Mouse (Mus musculus) CH12.LX (cell line): Measurements from ENCODE around the gene Trarg1. TPM values are rescaled to one million over a fixed set of nuclear protein-coding genes. Genes with fewer than 3 reads are reported as not detected.

Experiments used
- DNase-seq: peaks from one replicate; pipeline ENCODE4 v3.0.0-alpha.2; 2013; ENCODE audit errors: extremely low read depth
- H3K27ac ChIP-seq: 2 replicates; pipeline ENCODE4 v1.5.1; 2012; ENCODE audit warnings: low read depth, mild to moderate bottlenecking, control low read depth, moderate library complexity; ENCODE audit not compliant: insufficient read depth
- H3K27me3 ChIP-seq: replicated peaks from 2 replicates; pipeline ENCODE3; 2012; ENCODE audit warnings: inconsistent platforms
- H3K36me3 ChIP-seq, 2 experiments: replicated peaks in 1 of 2; 2 replicates each; pipeline versions ENCODE3 to v1.6.1; 2012; ENCODE audit warnings: inconsistent platforms in 1 of 2, low read length in 1 of 2, mild to moderate bottlenecking in 1 of 2, mixed read lengths in 1 of 2, moderate library complexity in 1 of 2; ENCODE audit not compliant: control insufficient read depth in 1 of 2, insufficient read depth in 1 of 2
- H3K4me1 ChIP-seq, 2 experiments: 2 replicates each; pipeline ENCODE4 v1.6.1; 2012; ENCODE audit warnings: inconsistent platforms in 1 of 2, moderate library complexity in 1 of 2; ENCODE audit not compliant: insufficient read depth in 2 of 2, control insufficient read depth in 1 of 2
- H3K4me2 ChIP-seq: 2 replicates; pipeline ENCODE4 v1.6.1; 2012; ENCODE audit warnings: low read depth, mild to moderate bottlenecking, control low read depth; ENCODE audit not compliant: poor library complexity, insufficient read depth, severe bottlenecking
- H3K4me3 ChIP-seq, 3 experiments: fragments of 150-350 bp in 1 of 3; sonication (generic) in 1 of 3; replicated peaks in 1 of 3; 2 replicates each; pipeline versions ENCODE3 to v1.5.1; 2011 to 2012; ENCODE audit warnings: low read depth in 2 of 3, low read length in 2 of 3, mild to moderate bottlenecking in 2 of 3, moderate library complexity in 2 of 3, control low read depth in 1 of 3, improper control_type of control experiment in 1 of 3, inconsistent platforms in 1 of 3, mixed read lengths in 1 of 3; ENCODE audit not compliant: poor library complexity in 1 of 3
- H3K79me2 ChIP-seq: replicated peaks from 2 replicates; pipeline ENCODE4 v1.6.1; 2012; ENCODE audit warnings: mild to moderate bottlenecking, moderate library complexity; ENCODE audit not compliant: control insufficient read depth, poor library complexity, insufficient read depth, severe bottlenecking; ENCODE audit errors: extremely low read depth
- H3K9ac ChIP-seq: 2 replicates; pipeline ENCODE4 v1.6.1; 2012; ENCODE audit warnings: low read depth, mild to moderate bottlenecking, control low read depth, moderate library complexity; ENCODE audit not compliant: insufficient read depth
- H3K9me3 ChIP-seq: replicated peaks from 2 replicates; pipeline ENCODE3; 2012; ENCODE audit warnings: low read length, inconsistent platforms, mixed read lengths
- BHLHE40 ChIP-seq: IDR thresholded peaks from 2 replicates; pipeline ENCODE4 v1.6.1; 2011; ENCODE audit warnings: mild to moderate bottlenecking, low read depth, low read length, improper control_type of control experiment
- CTCF ChIP-seq, 2 experiments: IDR thresholded peaks in 1 of 2; conservative IDR thresholded peaks in 1 of 2; 2 replicates each; pipeline ENCODE4 v1.5.1; 2011 to 2012; ENCODE audit warnings: low read depth in 2 of 2, low read length in 2 of 2, improper control_type of control experiment in 1 of 2, inconsistent platforms in 1 of 2, mild to moderate bottlenecking in 1 of 2, moderate library complexity in 1 of 2
- EP300 ChIP-seq: IDR thresholded peaks from 2 replicates; pipeline ENCODE4 v1.6.1; 2011; ENCODE audit warnings: low read length, improper control_type of control experiment
- ETS1 ChIP-seq: conservative IDR thresholded peaks from 2 replicates; pipeline ENCODE4 v1.6.1; 2012; ENCODE audit warnings: low read depth, mild to moderate bottlenecking, inconsistent platforms, low read length, improper control_type of control experiment, moderate library complexity
- IRF4 ChIP-seq: IDR thresholded peaks from 2 replicates; pipeline ENCODE4 v1.6.1; 2014; ENCODE audit warnings: low read depth, mild to moderate bottlenecking, inconsistent platforms, low read length, improper control_type of control experiment
- JUN ChIP-seq: IDR thresholded peaks from 2 replicates; pipeline ENCODE4 v1.6.1; 2011; ENCODE audit warnings: low read depth, mild to moderate bottlenecking, low read length, improper control_type of control experiment, moderate library complexity; ENCODE audit not compliant: insufficient read depth
- JUND ChIP-seq: conservative IDR thresholded peaks from 2 replicates; pipeline ENCODE4 v1.6.1; 2011; ENCODE audit warnings: low read depth, low read length, improper control_type of control experiment
- MAX ChIP-seq: IDR thresholded peaks from 2 replicates; pipeline ENCODE4 v1.6.1; 2011; ENCODE audit warnings: low read length, improper control_type of control experiment
- MEF2A ChIP-seq: IDR thresholded peaks from 2 replicates; pipeline ENCODE4 v1.6.1; 2014; ENCODE audit warnings: low read depth, mild to moderate bottlenecking, inconsistent platforms, low read length, improper control_type of control experiment, borderline replicate concordance
- MXI1 ChIP-seq: IDR thresholded peaks from 2 replicates; pipeline ENCODE4 v1.6.1; 2011; ENCODE audit warnings: mild to moderate bottlenecking, low read depth, low read length, improper control_type of control experiment
- MYC ChIP-seq: IDR thresholded peaks from 2 replicates; pipeline ENCODE4 v1.6.1; 2011; ENCODE audit warnings: low read depth, mild to moderate bottlenecking, improper control_type of control experiment, low read length
- POLR2A ChIP-seq: IDR thresholded peaks from 2 replicates; pipeline ENCODE4 v1.6.1; 2011; ENCODE audit warnings: low read depth, mild to moderate bottlenecking, improper control_type of control experiment, low read length
- RCOR1 ChIP-seq: conservative IDR thresholded peaks from 2 replicates; pipeline ENCODE4 v1.6.1; 2012; ENCODE audit warnings: low read depth, mild to moderate bottlenecking, inconsistent platforms, low read length, improper control_type of control experiment
- ZMIZ1 ChIP-seq: IDR thresholded peaks from 2 replicates; pipeline ENCODE4 v1.6.1; 2012; ENCODE audit warnings: low read depth, mild to moderate bottlenecking, inconsistent platforms, low read length, improper control_type of control experiment
- dilution Hi-C: fragments of 300-500 bp; cut with MboI; formaldehyde crosslinking; loops from 2 replicates; pipeline ENCODE4 v1.14.3; 2020; ENCODE audit warnings: low sequenced_read_pairs; ENCODE audit not compliant: extremely low pct_unique_long_range_greater_than_20kb, extremely low pct_ligation_motif_present
- in situ Hi-C: fragments of 300-500 bp; cut with MboI; formaldehyde crosslinking; loops from 3 replicates; pipeline ENCODE4 v1.14.3; 2019; ENCODE audit warnings: low sequenced_read_pairs, low pct_ligation_motif_present, low pct_unique_long_range_greater_than_20kb, mixed read lengths
- polyA plus RNA-seq: library from polyadenylated mRNA; unstranded; fragments of >175 nt; gene quantifications from 2 replicates; pipeline ENCODE4 v1.2.1, GENCODE M21; 2012; ENCODE audit warnings: low read depth; ENCODE audit not compliant: insufficient read length
- total RNA-seq, 2 experiments: library from RNA; depleted of rRNA; stranded (reverse); fragments of 300-350 nt in 1 of 2; fragments of >200 nt in 1 of 2; gene quantifications; 2 replicates each; pipeline ENCODE4 v1.2.3; 2012 to 2014

Trarg1 gene
- total and polyA plus RNA-seq, 3 experiments = not detected

DNA sequence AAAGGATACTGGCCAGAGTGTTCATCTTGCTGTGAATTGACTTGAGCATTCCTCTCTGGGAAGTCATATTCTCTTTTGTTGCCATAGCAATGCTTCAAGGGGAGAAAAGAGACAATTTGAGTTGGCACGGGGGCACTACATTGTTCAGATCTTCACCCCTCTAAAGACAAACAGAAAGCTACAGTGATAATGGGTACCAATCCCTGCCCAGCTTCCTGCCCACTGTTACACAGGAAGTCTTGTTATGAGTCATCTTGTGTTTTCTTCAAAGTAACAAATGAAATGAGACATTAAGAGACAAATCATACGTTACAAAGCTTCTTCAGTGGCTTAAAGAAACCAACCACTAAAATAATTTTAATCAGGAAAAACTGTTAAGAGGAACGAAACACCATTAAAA, 55.0 kb downstream of the Trarg1 start:
- in situ Hi-C loops (no loop called here), dilution Hi-C loops (no loop called here)
- no peaks in the 10 kb centered on the region for H3K79me2 ChIP-seq
- H3K4me1 ChIP-seq = peaks cover 13 to 24% of the 10 kb centered on the region in 2 experiments
- no peak overlapping the region for H3K4me3 ChIP-seq
- no peaks in the 10 kb centered on the region for H3K27me3 ChIP-seq
- H3K27ac ChIP-seq = no peak overlapping the region
- H3K4me2 ChIP-seq = no peak overlapping the region; the same call in 1 of the 2 replicates
- no peaks in the 10 kb centered on the region for H3K9me3 ChIP-seq
- DNase-seq = peak; percentile 46
- no peak overlapping the region for H3K9ac ChIP-seq
- no peak for TF ChIP-seq MXI1
- no peak for TF ChIP-seq MAX
- peak; percentile 93 for TF ChIP-seq IRF4
- TF ChIP-seq POLR2A = no peak
- peak; percentile 81 for TF ChIP-seq JUN
- no peak for TF ChIP-seq MYC
- TF ChIP-seq EP300 = peak; percentile 74
- TF ChIP-seq JUND = peak; percentile 97
- TF ChIP-seq RCOR1 = no peak
- H3K36me3 ChIP-seq = peaks cover 41 to 86% of the 10 kb centered on the region in 2 experiments

DNA sequence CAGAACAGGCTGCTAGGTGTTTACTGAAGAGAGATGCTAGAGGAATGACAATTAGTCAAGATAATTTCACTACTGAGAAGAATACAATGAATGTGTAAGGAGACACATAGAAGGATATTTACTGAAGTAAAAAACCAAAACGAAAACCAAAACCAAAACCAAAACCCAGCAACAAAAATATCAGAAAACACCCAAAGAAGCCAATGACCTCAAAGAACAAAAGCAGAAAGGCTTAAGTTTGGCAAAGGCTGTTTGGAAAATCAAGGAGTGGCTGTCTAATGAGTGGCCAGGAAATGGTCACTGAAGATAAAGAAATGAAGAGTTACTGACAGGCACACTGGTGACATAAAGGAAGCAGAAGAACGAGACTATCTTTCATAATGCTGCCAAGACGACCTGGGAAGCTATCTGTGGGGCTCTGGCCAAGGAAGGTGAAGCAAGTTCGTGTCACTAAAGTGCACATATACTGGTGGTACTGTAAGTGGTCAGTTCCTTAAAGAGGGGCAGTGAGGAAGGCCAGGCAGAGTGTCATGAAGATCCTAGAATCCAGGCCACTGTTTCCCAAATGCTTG, 56.2 kb downstream of the Trarg1 start:
- peaks cover 32 to 85% of the 10 kb centered on the region in 2 experiments for H3K36me3 ChIP-seq
- no peak for DNase-seq
- peak; percentile 46; the same call in 1 of the 2 replicates for TF ChIP-seq EP300
- peak; percentile 62 for TF ChIP-seq IRF4
- TF ChIP-seq ZMIZ1 = no peak
- TF ChIP-seq ETS1 = peak; percentile 53; the same call in 1 of the 2 replicates
- 0 out of 2 replicates have a peak, but pooled peaks have one; percentile 16 for TF ChIP-seq MEF2A
- no peak for TF ChIP-seq CTCF (conservative IDR thresholded peaks at IDR 0.05 in 1 of 2, IDR thresholded peaks at IDR 0.05 in 1 of 2; ENCODE audit: low read depth in 2 of 2, low read length in 2 of 2)
- TF ChIP-seq BHLHE40 = no peak
- TF ChIP-seq, all 38 proteins: peak for 4
- dilution Hi-C loops = no loop called here
- Histone ChIP-seq H3K27me3 (no peaks in the 10 kb centered on the region), H3K9me3 (no peaks in the 10 kb centered on the region), H3K4me2 (peak overlapping the region; percentile 93), H3K79me2 (no peaks in the 10 kb centered on the region), H3K4me1 (peaks cover 13 to 24% of the 10 kb centered on the region in 2 experiments), H3K27ac (peak overlapping the region; percentile 91), H3K4me3 (peak overlapping the region in 1 of 3 experiments; percentile 6), H3K9ac (peak overlapping the region; percentile 27; the same call in 1 of the 2 replicates)
- in situ Hi-C loops = no loop called here
